Mouse (Mus musculus): ENCODE measurements at regions not wholly inside any gene's neighbourhood (a gene's known extent, or its start where the extent isn't known, plus 50 kb on each side); places are given as distances from the start of the nearest gene placed in this dataset.

DNA sequence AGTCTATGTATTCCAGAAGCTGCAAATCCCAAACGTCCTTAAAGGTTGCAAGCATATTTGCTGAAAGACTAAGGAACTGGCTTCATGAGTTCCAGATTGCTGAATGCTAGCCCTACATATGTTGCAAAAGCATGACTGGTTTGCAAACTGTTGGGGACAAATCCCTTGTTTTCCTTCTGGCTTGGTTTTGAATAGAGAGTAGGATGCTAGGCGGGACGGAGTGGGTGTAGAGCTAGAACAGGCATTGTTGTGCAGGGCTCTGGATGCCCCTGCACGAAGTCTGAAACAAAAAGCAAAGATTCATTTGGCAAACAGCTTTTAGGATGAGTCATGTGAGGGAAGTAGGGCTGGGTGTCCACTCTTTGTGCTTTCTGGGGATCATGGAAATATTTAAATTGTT is 500.9 kb upstream of the Cnksr2 start:
- no peaks in the 10 kb centered on the region for H3K4me1 ChIP-seq (replicated peaks; ENCODE audit: control insufficient read depth, insufficient read depth, low read length)
- H3K27ac ChIP-seq (ENCODE audit: low read depth, low read length) = no peak overlapping the region
- no peak overlapping the region for H3K9ac ChIP-seq (ENCODE audit: low read depth, low read length)
- ATAC-seq (ENCODE audit: low FRiP score) = no peak
- no peak for DNase-seq (ENCODE audit: low spot score)
- H3K4me2 ChIP-seq (replicated peaks; ENCODE audit: low read depth, low read length) = no peak overlapping the region
- H3K4me3 ChIP-seq (ENCODE audit: low read depth, low read length) = no peak overlapping the region
- H3K27me3 ChIP-seq (ENCODE audit: control insufficient read depth, insufficient read depth, low read length) = no peaks in the 10 kb centered on the region
- no peaks in the 10 kb centered on the region for H3K9me3 ChIP-seq (ENCODE audit: control insufficient read depth, low read length)
- H3K36me3 ChIP-seq (ENCODE audit: control insufficient read depth, insufficient read depth, low read length) = no peaks in the 10 kb centered on the region
- 46% methylated on average over 4 of the region's 4 CpGs for WGBS

GRCm38 (mm10) chrX:158577856-158578255 is 534.8 kb upstream of the Cnksr2 start:
- H3K36me3 ChIP-seq (ENCODE audit: control insufficient read depth, insufficient read depth, low read length) = no peaks in the 10 kb centered on the region
- no peaks in the 10 kb centered on the region for H3K4me1 ChIP-seq (replicated peaks; ENCODE audit: control insufficient read depth, insufficient read depth, low read length)
- H3K4me3 ChIP-seq (ENCODE audit: low read depth, low read length) = no peak overlapping the region
- H3K9ac ChIP-seq (ENCODE audit: low read depth, low read length) = no peak overlapping the region
- WGBS = 80% methylated on average over 2 of the region's 2 CpGs
- no peak for ATAC-seq (ENCODE audit: low FRiP score)
- no peak for DNase-seq (ENCODE audit: low spot score)
- no peaks in the 10 kb centered on the region for H3K9me3 ChIP-seq (ENCODE audit: control insufficient read depth, low read length)
- no peak overlapping the region for H3K4me2 ChIP-seq (replicated peaks; ENCODE audit: low read depth, low read length)
- no peaks in the 10 kb centered on the region for H3K27me3 ChIP-seq (ENCODE audit: control insufficient read depth, insufficient read depth, low read length)
- no peak overlapping the region for H3K27ac ChIP-seq (ENCODE audit: low read depth, low read length)

DNA sequence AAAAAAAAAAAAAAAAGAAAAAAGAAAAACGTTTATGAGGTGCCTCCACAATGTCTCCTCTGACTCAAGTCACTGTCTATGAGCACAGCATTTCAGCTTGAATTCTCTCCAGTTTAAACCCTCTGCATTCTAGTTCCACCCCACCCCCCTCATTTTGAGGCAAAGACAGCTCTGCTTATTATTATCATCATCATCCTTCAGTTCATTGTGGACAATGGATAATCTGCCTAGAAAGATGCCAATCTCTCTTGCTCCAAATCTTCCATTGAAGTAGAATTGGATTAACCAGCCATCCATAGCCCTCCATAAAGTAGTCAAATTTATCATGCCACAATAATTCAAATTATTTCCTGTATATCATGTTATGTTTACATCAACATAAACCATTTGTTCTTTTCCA is 570.0 kb upstream of the Cnksr2 start:
- H3K4me1 ChIP-seq (replicated peaks; ENCODE audit: control insufficient read depth, insufficient read depth, low read length) = no peaks in the 10 kb centered on the region
- no peak for DNase-seq (ENCODE audit: low spot score)
- H3K9me3 ChIP-seq (ENCODE audit: control insufficient read depth, low read length) = no peaks in the 10 kb centered on the region
- no peak overlapping the region for H3K9ac ChIP-seq (ENCODE audit: low read depth, low read length)
- H3K4me2 ChIP-seq (replicated peaks; ENCODE audit: low read depth, low read length) = no peak overlapping the region
- H3K36me3 ChIP-seq (ENCODE audit: control insufficient read depth, insufficient read depth, low read length) = no peaks in the 10 kb centered on the region
- ATAC-seq (ENCODE audit: low FRiP score) = no peak; the same call in 1 of the 2 replicates
- no peak overlapping the region for H3K27ac ChIP-seq (ENCODE audit: low read depth, low read length)
- peaks cover 4% of the 10 kb centered on the region for H3K27me3 ChIP-seq (ENCODE audit: control insufficient read depth, insufficient read depth, low read length)
- 19% methylated on average over 1 of the region's 1 CpGs for WGBS
- H3K4me3 ChIP-seq (ENCODE audit: low read depth, low read length) = no peak overlapping the region

- Histone ChIP-seq H3K4me3 (ENCODE audit: low read depth, low read length) (no peak overlapping the region), H3K9me3 (ENCODE audit: control insufficient read depth, low read length) (no peaks in the 10 kb centered on the region), H3K27ac (ENCODE audit: low read depth, low read length) (no peak overlapping the region), H3K4me2 (replicated peaks; ENCODE audit: low read depth, low read length) (no peak overlapping the region), H3K27me3 (ENCODE audit: control insufficient read depth, insufficient read depth, low read length) (peaks cover 4% of the 10 kb centered on the region), H3K4me1 (replicated peaks; ENCODE audit: control insufficient read depth, insufficient read depth, low read length) (no peaks in the 10 kb centered on the region), H3K9ac (ENCODE audit: low read depth, low read length) (no peak overlapping the region), H3K36me3 (ENCODE audit: control insufficient read depth, insufficient read depth, low read length) (no peaks in the 10 kb centered on the region)
- WGBS = 75% methylated on average over 2 of the region's 2 CpGs
- DNase-seq (ENCODE audit: low spot score) (peak; percentile 32), ATAC-seq (ENCODE audit: low FRiP score) (no peak)
Measured at GRCm38 (mm10) chrX:158613607-158614006, 570.5 kb upstream of the Cnksr2 start.

DNA sequence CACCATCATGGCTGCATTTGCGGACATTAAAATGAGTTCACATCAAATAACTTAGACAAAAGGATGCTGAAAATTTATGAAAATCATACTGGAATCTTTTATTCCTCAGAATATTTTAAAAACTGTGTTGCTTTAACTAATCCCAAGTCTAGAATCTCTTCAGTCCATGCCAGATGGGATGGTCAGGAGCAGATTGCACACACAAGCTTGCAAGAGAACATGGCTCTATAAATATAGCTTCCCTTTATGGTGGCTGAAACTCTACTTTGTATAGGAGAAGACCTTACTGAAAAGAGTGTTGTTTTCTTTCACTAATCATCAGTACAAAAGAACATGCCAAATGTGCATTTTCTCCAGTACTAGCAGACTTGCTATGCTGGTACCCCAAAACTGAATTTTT is 570.9 kb upstream of the Cnksr2 start:
- Histone ChIP-seq H3K4me3 (ENCODE audit: low read depth, low read length) (no peak overlapping the region), H3K9ac (ENCODE audit: low read depth, low read length) (no peak overlapping the region), H3K4me2 (replicated peaks; ENCODE audit: low read depth, low read length) (no peak overlapping the region), H3K9me3 (ENCODE audit: control insufficient read depth, low read length) (no peaks in the 10 kb centered on the region), H3K27ac (ENCODE audit: low read depth, low read length) (no peak overlapping the region), H3K36me3 (ENCODE audit: control insufficient read depth, insufficient read depth, low read length) (no peaks in the 10 kb centered on the region), H3K4me1 (replicated peaks; ENCODE audit: control insufficient read depth, insufficient read depth, low read length) (no peaks in the 10 kb centered on the region), H3K27me3 (ENCODE audit: control insufficient read depth, insufficient read depth, low read length) (peaks cover 4% of the 10 kb centered on the region)
- DNase-seq (ENCODE audit: low spot score) = no peak
- ATAC-seq (ENCODE audit: low FRiP score) = no peak
- 92% methylated on average over 1 of the region's 1 CpGs for WGBS

- H3K9ac ChIP-seq (ENCODE audit: low read depth, low read length) = no peak overlapping the region
- no peak overlapping the region for H3K4me2 ChIP-seq (replicated peaks; ENCODE audit: low read depth, low read length)
- no peaks in the 10 kb centered on the region for H3K36me3 ChIP-seq (ENCODE audit: control insufficient read depth, insufficient read depth, low read length)
- no peaks in the 10 kb centered on the region for H3K9me3 ChIP-seq (ENCODE audit: control insufficient read depth, low read length)
- no peaks in the 10 kb centered on the region for H3K4me1 ChIP-seq (replicated peaks; ENCODE audit: control insufficient read depth, insufficient read depth, low read length)
- no peak overlapping the region for H3K4me3 ChIP-seq (ENCODE audit: low read depth, low read length)
- H3K27me3 ChIP-seq (ENCODE audit: control insufficient read depth, insufficient read depth, low read length) = peaks cover 4% of the 10 kb centered on the region
- DNase-seq (ENCODE audit: low spot score) (no peak), ATAC-seq (ENCODE audit: low FRiP score) (no peak)
- H3K27ac ChIP-seq (ENCODE audit: low read depth, low read length) = no peak overlapping the region
- 69% methylated on average over 5 of the region's 5 CpGs for WGBS
Measured at GRCm38 (mm10) chrX:158614452-158614851, 571.4 kb upstream of the Cnksr2 start.

- DNase-seq (ENCODE audit: low spot score) (no peak), ATAC-seq (ENCODE audit: low FRiP score) (no peak)
- Histone ChIP-seq H3K9me3 (ENCODE audit: control insufficient read depth, low read length) (no peaks in the 10 kb centered on the region), H3K4me1 (replicated peaks; ENCODE audit: control insufficient read depth, insufficient read depth, low read length) (no peaks in the 10 kb centered on the region), H3K27me3 (ENCODE audit: control insufficient read depth, insufficient read depth, low read length) (peaks cover 4% of the 10 kb centered on the region), H3K36me3 (ENCODE audit: control insufficient read depth, insufficient read depth, low read length) (no peaks in the 10 kb centered on the region), H3K4me3 (ENCODE audit: low read depth, low read length) (no peak overlapping the region), H3K9ac (ENCODE audit: low read depth, low read length) (no peak overlapping the region), H3K27ac (ENCODE audit: low read depth, low read length) (no peak overlapping the region), H3K4me2 (replicated peaks; ENCODE audit: low read depth, low read length) (no peak overlapping the region)
- WGBS = 91% methylated on average over 2 of the region's 2 CpGs
Measured at GRCm38 (mm10) chrX:158615096-158615495, 572.0 kb upstream of the Cnksr2 start.

DNA sequence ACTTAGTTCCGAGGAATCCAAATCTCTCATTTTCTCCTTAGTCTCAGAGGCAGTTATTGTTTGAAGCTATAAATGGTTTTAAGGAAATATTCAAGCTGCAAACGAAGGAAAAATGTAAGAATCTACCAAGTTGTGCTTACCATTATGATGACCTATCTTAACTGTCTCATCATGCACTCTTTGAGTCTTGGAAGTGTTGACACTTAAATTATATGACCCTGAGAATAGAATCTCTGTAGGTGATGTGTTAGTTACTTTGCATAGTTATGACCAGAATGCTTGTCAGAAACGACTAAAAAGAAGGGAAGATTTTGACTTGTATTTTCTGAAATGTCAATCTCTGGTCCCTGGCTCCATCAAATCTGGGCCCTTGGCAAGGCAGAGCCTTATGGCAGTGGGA is 582.7 kb upstream of the Rps6ka3 start:
- H3K4me2 ChIP-seq (replicated peaks; ENCODE audit: low read depth, low read length) = no peak overlapping the region
- 77% methylated on average over 3 of the region's 3 CpGs for WGBS
- no peak overlapping the region for H3K9ac ChIP-seq (ENCODE audit: low read depth, low read length)
- H3K4me1 ChIP-seq (replicated peaks; ENCODE audit: control insufficient read depth, insufficient read depth, low read length) = no peaks in the 10 kb centered on the region
- H3K9me3 ChIP-seq (ENCODE audit: control insufficient read depth, low read length) = no peaks in the 10 kb centered on the region
- H3K36me3 ChIP-seq (ENCODE audit: control insufficient read depth, insufficient read depth, low read length) = no peaks in the 10 kb centered on the region
- no peak for ATAC-seq (ENCODE audit: low FRiP score)
- no peaks in the 10 kb centered on the region for H3K27me3 ChIP-seq (ENCODE audit: control insufficient read depth, insufficient read depth, low read length)
- no peak overlapping the region for H3K27ac ChIP-seq (ENCODE audit: low read depth, low read length)
- no peak overlapping the region for H3K4me3 ChIP-seq (ENCODE audit: low read depth, low read length)
- no peak for DNase-seq (ENCODE audit: low spot score)

DNA sequence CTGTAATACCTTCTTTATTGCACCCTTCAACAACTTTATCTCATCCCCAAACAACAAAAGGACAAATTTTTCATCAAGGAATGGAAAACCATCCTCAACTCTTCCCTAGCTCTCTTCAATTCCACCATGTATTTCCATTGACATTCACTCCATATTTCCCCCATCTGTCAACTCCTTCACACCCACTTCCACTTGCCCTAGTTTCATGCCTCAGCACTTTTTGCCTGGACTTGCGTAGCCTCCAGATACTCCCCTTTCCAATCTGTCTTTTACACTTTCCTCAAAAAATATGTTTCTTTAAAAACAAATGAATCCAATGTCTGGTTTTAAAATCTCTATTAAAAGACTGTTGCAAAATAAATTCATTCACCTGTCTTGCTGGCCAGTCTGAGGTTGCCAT is 577.7 kb upstream of the Rps6ka3 start:
- no peaks in the 10 kb centered on the region for H3K9me3 ChIP-seq (ENCODE audit: control insufficient read depth, low read length)
- no peak overlapping the region for H3K4me2 ChIP-seq (replicated peaks; ENCODE audit: low read depth, low read length)
- ATAC-seq (ENCODE audit: low FRiP score) (no peak), DNase-seq (ENCODE audit: low spot score) (no peak)
- no peaks in the 10 kb centered on the region for H3K27me3 ChIP-seq (ENCODE audit: control insufficient read depth, insufficient read depth, low read length)
- no peaks in the 10 kb centered on the region for H3K36me3 ChIP-seq (ENCODE audit: control insufficient read depth, insufficient read depth, low read length)
- H3K4me3 ChIP-seq (ENCODE audit: low read depth, low read length) = no peak overlapping the region
- H3K9ac ChIP-seq (ENCODE audit: low read depth, low read length) = no peak overlapping the region
- WGBS = 87% methylated on average over 1 of the region's 1 CpGs
- no peak overlapping the region for H3K27ac ChIP-seq (ENCODE audit: low read depth, low read length)
- H3K4me1 ChIP-seq (replicated peaks; ENCODE audit: control insufficient read depth, insufficient read depth, low read length) = no peaks in the 10 kb centered on the region
